Mouse (Mus musculus) forebrain, embryonic 15.5 days (tissue): ENCODE measurements around the gene Kxd1. TPM values are rescaled to one million over a fixed set of nuclear protein-coding genes. Genes with fewer than 3 reads are reported as not detected.

ENCODE experiments used
- ATAC-seq: fragments of 200-750 bp; cut with Nextera tagmentation; replicated peaks from 2 replicates; pipeline ENCODE4 v1.8.0; 2017; ENCODE audit warnings: mild to moderate bottlenecking, moderate TSS enrichment, moderate library complexity
- H3K27ac ChIP-seq: fragments of 300-500 bp; sonication (generic); replicated peaks from 2 replicates; pipeline ENCODE4 v1.5.1; 2015; ENCODE audit warnings: mild to moderate bottlenecking, inconsistent platforms
- H3K27me3 ChIP-seq: fragments of 300-500 bp; sonication (generic); 2 replicates; pipeline ENCODE4 v1.6.1; 2015; ENCODE audit warnings: inconsistent platforms
- H3K36me3 ChIP-seq: fragments of 300-500 bp; sonication (generic); 2 replicates; pipeline ENCODE4 v1.6.1; 2015; ENCODE audit warnings: mild to moderate bottlenecking, inconsistent platforms
- H3K4me1 ChIP-seq: fragments of 300-500 bp; sonication (generic); 2 replicates; pipeline ENCODE4 v1.6.1; 2015; ENCODE audit warnings: inconsistent platforms
- H3K4me2 ChIP-seq: fragments of 300-500 bp; sonication (generic); replicated peaks from 2 replicates; pipeline ENCODE4 v1.6.1; 2015; ENCODE audit warnings: mild to moderate bottlenecking, inconsistent platforms
- H3K4me3 ChIP-seq: fragments of 300-500 bp; sonication (generic); 2 replicates; pipeline ENCODE4 v1.5.1; 2015; ENCODE audit warnings: mild to moderate bottlenecking, inconsistent platforms
- H3K9ac ChIP-seq: fragments of 300-500 bp; sonication (generic); replicated peaks from 2 replicates; pipeline ENCODE4 v1.6.1; 2015; ENCODE audit warnings: mild to moderate bottlenecking, inconsistent platforms
- H3K9me3 ChIP-seq: fragments of 300-500 bp; sonication (generic); 2 replicates; pipeline ENCODE4 v1.6.1; 2016; ENCODE audit warnings: inconsistent platforms
- WGBS: fragments of 180-500 bp; shearing (Covaris S2); methylation state at CpG from one replicate; pipeline ENCODE4 v1.1.7; 2015; ENCODE audit warnings: mixed read lengths; 5-methylcytosine and 5-hydroxymethylcytosine counted together
- polyA plus RNA-seq: library from polyadenylated mRNA; unstranded; fragments of >200 nt; fragmentation: Nextera tagmentation; extraction: Ambion mirVana; gene quantifications from 2 replicates; pipeline ENCODE4 v1.2.1, GENCODE M21; 2015

The Kxd1 gene
- polyA plus RNA-seq, 1 experiment from 2014 or later = 49.8 TPM

GRCm38 (mm10) chr8:70495771-70496062 lies 32.0 kb downstream of the Kxd1 start:
- Histone ChIP-seq H3K27me3 (peaks cover 100% of the 10 kb centered on the region), H3K4me1 (peaks cover 36% of the 10 kb centered on the region), H3K36me3 (no peaks in the 10 kb centered on the region), H3K4me3 (peak overlapping the region; percentile 11; the same call in 1 of the 2 replicates), H3K9ac (no peak overlapping the region), H3K27ac (no peak overlapping the region), H3K9me3 (no peaks in the 10 kb centered on the region), H3K4me2 (no peak overlapping the region)
- 9% methylated on average over 12 of the region's 12 CpGs for WGBS
- ATAC-seq = no peak

- 0% methylated on average over 21 of the region's 21 CpGs for WGBS
- Histone ChIP-seq H3K27ac (no peak overlapping the region), H3K27me3 (peaks cover 100% of the 10 kb centered on the region), H3K36me3 (no peaks in the 10 kb centered on the region), H3K9me3 (no peaks in the 10 kb centered on the region), H3K4me2 (no peak overlapping the region), H3K4me3 (peak overlapping the region; percentile 11; the same call in 1 of the 2 replicates), H3K9ac (no peak overlapping the region), H3K4me1 (peaks cover 34% of the 10 kb centered on the region)
- no peak for ATAC-seq
Observed at GRCm38 (mm10) chr8:70495001-70495770, 32.6 kb downstream of the Kxd1 start.

GRCm38 (mm10) chr8:70494416-70494945 lies 33.3 kb downstream of the Kxd1 start:
- Histone ChIP-seq H3K9me3 (no peaks in the 10 kb centered on the region), H3K27ac (no peak overlapping the region), H3K27me3 (peaks cover 100% of the 10 kb centered on the region), H3K4me3 (peak overlapping the region; percentile 41), H3K9ac (no peak overlapping the region), H3K4me2 (peak overlapping the region; percentile 58; the same call in 1 of the 2 replicates), H3K4me1 (peaks cover 37% of the 10 kb centered on the region), H3K36me3 (no peaks in the 10 kb centered on the region)
- WGBS = 3% methylated on average over 28 of the region's 28 CpGs
- no peak for ATAC-seq

GRCm38 (mm10) chr8:70493692-70494415 lies 33.9 kb downstream of the Kxd1 start:
- no peak for ATAC-seq
- H3K4me1 ChIP-seq = peaks cover 40% of the 10 kb centered on the region
- H3K9ac ChIP-seq = peak overlapping the region; percentile 36; the same call in 1 of the 2 replicates

GRCm38 (mm10) chr8:70492664-70493640 lies 34.8 kb downstream of the Kxd1 start, which contains the start of gene Crlf1:
Gene Crlf1, plus strand, starts transcription at chr8:70493158.
- peak within 1 kb of the TSS; percentile 36 for H3K9ac ChIP-seq
- ATAC-seq = no peak
- peak within 1 kb of the TSS; percentile 58 for H3K4me2 ChIP-seq
- H3K27ac ChIP-seq = no peak within 1 kb of the TSS
- H3K9me3 ChIP-seq = no peaks in the 10 kb centered on the region
- H3K27me3 ChIP-seq = peaks cover 100% of the 10 kb centered on the region
- H3K4me1 ChIP-seq = peaks cover 48% of the 10 kb centered on the region
- H3K36me3 ChIP-seq = no peaks in the 10 kb centered on the region
- WGBS = under 1% methylated on average over 83 of the region's 93 CpGs
- H3K4me3 ChIP-seq = peak within 1 kb of the TSS; percentile 41

More at GRCm38 (mm10) chr8:70493692-70494415, 33.9 kb downstream of the Kxd1 start:
- Histone ChIP-seq H3K4me3 (peak overlapping the region; percentile 41), H3K4me2 (peak overlapping the region; percentile 58), H3K36me3 (no peaks in the 10 kb centered on the region), H3K27ac (no peak overlapping the region), H3K27me3 (peaks cover 100% of the 10 kb centered on the region), H3K9me3 (no peaks in the 10 kb centered on the region)
- under 1% methylated on average over 47 of the region's 47 CpGs for WGBS

- Histone ChIP-seq H3K4me3 (no peak overlapping the region), H3K9me3 (no peaks in the 10 kb centered on the region), H3K27ac (no peak overlapping the region), H3K27me3 (peaks cover 95% of the 10 kb centered on the region), H3K4me2 (no peak overlapping the region), H3K4me1 (peaks cover 61% of the 10 kb centered on the region), H3K9ac (no peak overlapping the region), H3K36me3 (no peaks in the 10 kb centered on the region)
- ATAC-seq = no peak
- WGBS = under 1% methylated on average over 20 of the region's 20 CpGs
Observed at GRCm38 (mm10) chr8:70490880-70491495, 36.8 kb downstream of the Kxd1 start.

- H3K4me1 ChIP-seq = peaks cover 55% of the 10 kb centered on the region
- no peaks in the 10 kb centered on the region for H3K9me3 ChIP-seq
- no peak overlapping the region for H3K4me3 ChIP-seq
- no peak overlapping the region for H3K27ac ChIP-seq
- ATAC-seq = no peak
- peaks cover 95% of the 10 kb centered on the region for H3K27me3 ChIP-seq
- H3K4me2 ChIP-seq = no peak overlapping the region
- H3K36me3 ChIP-seq = no peaks in the 10 kb centered on the region
- H3K9ac ChIP-seq = no peak overlapping the region
- WGBS = 4% methylated on average over 10 of the region's 10 CpGs
Observed at GRCm38 (mm10) chr8:70490061-70490879, 37.5 kb downstream of the Kxd1 start.

- Histone ChIP-seq H3K4me1 (peaks cover 48% of the 10 kb centered on the region), H3K4me3 (no peak overlapping the region), H3K27ac (no peak overlapping the region), H3K4me2 (peak overlapping the region; percentile 11; the same call in 1 of the 2 replicates), H3K9me3 (no peaks in the 10 kb centered on the region), H3K36me3 (no peaks in the 10 kb centered on the region), H3K27me3 (peaks cover 95% of the 10 kb centered on the region), H3K9ac (no peak overlapping the region)
- no peak for ATAC-seq
- WGBS = under 1% methylated on average over 31 of the region's 41 CpGs
Observed at GRCm38 (mm10) chr8:70489576-70489975, 38.2 kb downstream of the Kxd1 start.

- Histone ChIP-seq H3K9me3 (no peaks in the 10 kb centered on the region), H3K4me1 (peaks cover 44% of the 10 kb centered on the region), H3K4me3 (no peak overlapping the region), H3K9ac (no peak overlapping the region), H3K27ac (no peak overlapping the region), H3K4me2 (peak overlapping the region; percentile 11; the same call in 1 of the 2 replicates), H3K27me3 (peaks cover 95% of the 10 kb centered on the region), H3K36me3 (no peaks in the 10 kb centered on the region)
- WGBS = 3% methylated on average over 14 of the region's 14 CpGs
- no peak for ATAC-seq
Observed at GRCm38 (mm10) chr8:70488931-70489470, 38.8 kb downstream of the Kxd1 start.

GRCm38 (mm10) chr8:70487993-70488796 lies 39.6 kb downstream of the Kxd1 start:
- Histone ChIP-seq H3K4me2 (peak overlapping the region; percentile 83), H3K9me3 (no peaks in the 10 kb centered on the region), H3K9ac (peak overlapping the region; percentile 6; the same call in 1 of the 2 replicates), H3K4me3 (peak overlapping the region; percentile 23), H3K27ac (no peak overlapping the region), H3K36me3 (no peaks in the 10 kb centered on the region), H3K27me3 (peaks cover 92% of the 10 kb centered on the region), H3K4me1 (peaks cover 36% of the 10 kb centered on the region)
- 4% methylated on average over 55 of the region's 55 CpGs for WGBS
- no peak for ATAC-seq
